Mouse (Mus musculus) heart, adult 2 months (tissue): ENCODE data around the gene Il22ra1.

ENCODE experiments used
- CTCF ChIP-seq: fragments of 200-600 bp; IDR thresholded peaks from 2 replicates; pipeline ENCODE4 v1.8.1; 2022; ENCODE audit warnings: antibody characterized with exemption, mild to moderate bottlenecking, moderate library complexity
- POLR2A ChIP-seq: fragments of 200-500 bp; IDR thresholded peaks from 2 replicates; pipeline ENCODE4 v1.6.1; 2011; ENCODE audit warnings: mild to moderate bottlenecking, low read depth, low read length, control low read depth; ENCODE audit not compliant: insufficient read depth

GRCm38 (mm10) chr4:135750896-135751295 is 22.9 kb downstream of the Il22ra1 start:
- TF ChIP-seq POLR2A (no peak), CTCF (no peak)
